Mouse (Mus musculus) lung, postnatal 25 days (tissue): ENCODE data around the gene Iqsec2.
"Not testable (repeated sequence)": the region's sequence is repeated elsewhere in the genome, so short reads cannot be mapped to it uniquely, and the experiment has no call there.

Experiments used
- DNase-seq: peaks from one replicate; pipeline ENCODE4 v3.0.0; 2022; ENCODE audit warnings: low spot score

Iqsec2 gene

DNA sequence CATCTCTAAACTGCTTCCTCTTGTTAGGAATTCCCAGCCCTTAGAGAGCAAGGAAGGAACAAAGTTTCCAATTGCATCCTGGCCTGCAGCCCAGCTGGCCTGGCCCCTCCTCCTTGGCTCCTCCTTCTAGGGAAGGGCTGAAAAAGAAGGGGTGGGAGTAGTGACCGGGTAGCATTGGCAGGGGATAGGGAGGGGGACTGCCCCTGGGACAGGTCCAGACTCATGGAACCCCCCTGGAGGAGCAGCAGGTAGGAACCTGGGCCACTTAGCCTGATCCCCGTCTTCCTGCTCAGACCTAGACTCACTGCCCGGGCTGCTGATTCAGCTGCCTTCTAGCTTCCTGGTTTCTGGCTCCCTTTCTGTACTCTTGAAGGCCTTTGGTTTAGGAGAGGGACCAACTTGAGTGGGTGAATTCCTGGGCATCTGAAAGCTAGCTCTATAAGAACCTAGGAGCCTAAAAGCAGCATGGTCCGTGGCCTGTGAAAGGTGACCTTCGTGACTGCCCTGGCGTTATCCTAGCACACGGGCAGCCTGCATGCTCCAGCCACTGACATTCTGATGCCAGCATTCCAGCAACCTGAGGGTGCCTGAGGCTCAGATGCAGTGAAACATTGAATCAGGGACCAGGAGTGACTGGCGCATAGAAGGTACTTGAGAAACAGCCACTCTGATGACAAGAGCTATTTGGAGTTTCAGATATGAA is 34.9 kb downstream of the Iqsec2 start:
- peak; percentile 72 for DNase-seq

DNA sequence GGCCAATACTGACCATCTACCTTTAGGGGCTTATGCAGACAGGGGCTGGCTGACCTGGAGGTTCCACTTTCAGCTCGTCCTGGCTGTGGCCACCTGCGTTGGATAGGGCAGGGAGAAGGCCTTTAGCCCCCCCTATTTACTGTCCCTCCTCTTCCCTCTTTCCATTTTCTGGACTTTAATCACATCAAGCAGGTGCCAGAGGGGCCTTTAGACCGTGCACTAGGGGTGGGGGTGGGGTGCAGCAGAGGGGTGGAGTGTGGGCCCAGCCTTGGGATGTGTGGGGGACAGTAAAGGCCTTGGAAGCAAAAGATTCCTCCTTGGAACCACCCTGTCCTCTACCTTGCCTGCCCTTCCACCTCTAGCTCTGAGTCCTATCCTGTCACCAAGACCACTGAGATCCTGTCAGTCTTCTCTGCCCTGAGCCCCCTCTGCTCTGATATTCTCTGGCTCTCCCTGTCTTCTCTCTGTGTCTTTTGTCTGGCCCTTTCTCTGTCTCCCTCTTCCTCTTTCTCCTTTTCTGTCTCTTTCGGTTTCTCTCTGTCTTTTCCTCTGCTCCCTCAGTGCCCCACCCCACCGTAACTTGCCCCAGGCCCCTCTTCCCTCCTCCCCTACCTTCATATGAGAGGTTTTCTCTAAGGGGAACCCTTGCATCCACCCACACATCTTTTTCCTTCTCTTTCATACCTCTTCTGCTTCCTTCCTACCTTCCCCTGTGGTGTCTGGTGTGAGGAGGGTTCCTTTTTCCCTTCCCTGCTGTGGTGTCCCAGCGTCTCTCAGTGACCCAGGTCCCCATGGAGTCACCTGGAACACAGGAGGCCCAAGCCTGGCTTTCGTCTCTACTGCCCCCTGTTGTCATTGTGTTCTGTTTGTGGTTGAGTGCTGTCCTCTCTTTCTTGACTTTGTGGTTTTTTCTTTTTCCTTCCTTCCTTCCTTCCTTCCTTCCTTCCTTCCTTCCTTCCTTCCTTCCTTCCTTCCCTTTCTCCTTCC is 35.9 kb downstream of the Iqsec2 start:
- DNase-seq = no peak

DNA sequence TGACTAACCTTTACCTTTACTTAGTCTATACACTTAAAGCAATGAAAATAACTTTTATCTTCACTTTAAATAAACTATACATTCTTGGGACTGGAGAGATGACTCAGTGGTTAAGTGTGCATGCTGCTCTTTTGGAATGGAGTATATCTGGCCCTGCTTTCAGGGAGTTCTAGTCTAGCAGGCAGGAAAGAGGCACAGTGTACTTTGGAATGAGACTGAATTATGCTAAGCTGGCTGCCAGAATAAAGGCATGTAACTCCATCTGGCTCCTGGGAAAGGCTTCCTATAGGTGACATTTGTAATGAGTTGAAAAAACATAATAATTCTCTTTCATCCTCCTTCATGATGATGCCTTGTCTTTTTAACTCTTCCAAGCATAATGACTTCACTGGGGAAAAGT is 43.1 kb downstream of the Iqsec2 start:
- DNase-seq = no peak

DNA sequence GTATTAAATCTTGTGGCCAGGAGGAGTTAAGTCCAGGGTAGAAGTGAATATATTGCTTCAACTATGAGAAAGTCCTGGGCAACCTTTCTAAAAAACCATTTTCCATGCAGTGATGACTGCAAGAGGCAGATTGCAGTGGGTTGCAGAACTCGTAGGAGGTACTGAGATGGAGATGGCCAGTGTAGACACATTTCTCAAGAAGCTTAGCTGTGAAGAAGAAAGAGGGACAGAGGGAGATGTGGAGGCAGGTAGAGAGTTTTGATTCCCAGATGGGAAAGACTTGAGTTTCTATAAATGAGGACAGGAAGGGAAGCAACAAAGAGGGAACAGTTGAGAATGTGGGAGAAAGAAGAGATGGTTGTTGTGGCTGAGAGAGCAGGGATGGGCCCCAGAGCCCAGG is 47.2 kb downstream of the Iqsec2 start:
- DNase-seq = no peak

GRCm38 (mm10) chrX:152197814-152198648 is 54.0 kb downstream of the Iqsec2 start:
- no peak for DNase-seq

- no peak for DNase-seq
These were observed 57.8 kb downstream of the Iqsec2 start for GRCm38 (mm10) chrX:152201737-152202421.

DNA sequence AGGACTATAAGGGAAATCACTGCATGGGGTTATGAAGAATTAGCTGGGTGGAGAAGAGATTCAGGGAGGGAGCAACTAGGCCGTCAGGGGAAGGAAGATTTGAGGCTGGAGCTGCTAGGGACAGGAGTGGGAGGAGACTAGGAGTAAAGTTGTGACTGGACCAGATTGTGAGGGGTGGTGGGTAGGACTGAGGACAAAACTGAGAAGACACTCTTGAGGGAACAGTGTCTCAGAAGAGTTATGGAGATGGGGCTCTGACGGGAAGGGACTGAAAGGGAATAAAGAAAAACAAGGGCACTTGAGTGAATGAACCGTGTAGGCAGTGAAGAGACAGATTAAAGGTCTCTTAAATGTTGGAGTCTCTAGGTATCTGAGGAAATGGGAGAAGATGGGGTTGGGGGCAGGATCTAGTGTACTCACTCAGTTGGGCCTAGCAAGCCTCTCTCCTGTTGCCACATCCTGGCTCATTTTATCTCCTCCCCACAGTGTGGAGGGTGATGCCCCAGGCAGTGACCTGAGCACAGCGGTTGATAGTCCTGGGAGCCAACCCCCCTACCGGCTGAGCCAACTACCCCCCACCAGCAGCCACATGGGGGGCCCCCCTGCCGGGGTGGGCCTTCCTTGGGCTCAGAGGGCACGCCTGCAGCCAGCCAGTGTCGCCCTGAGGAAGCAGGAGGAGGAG is 58.5 kb downstream of the Iqsec2 start:
- DNase-seq = no peak

DNA sequence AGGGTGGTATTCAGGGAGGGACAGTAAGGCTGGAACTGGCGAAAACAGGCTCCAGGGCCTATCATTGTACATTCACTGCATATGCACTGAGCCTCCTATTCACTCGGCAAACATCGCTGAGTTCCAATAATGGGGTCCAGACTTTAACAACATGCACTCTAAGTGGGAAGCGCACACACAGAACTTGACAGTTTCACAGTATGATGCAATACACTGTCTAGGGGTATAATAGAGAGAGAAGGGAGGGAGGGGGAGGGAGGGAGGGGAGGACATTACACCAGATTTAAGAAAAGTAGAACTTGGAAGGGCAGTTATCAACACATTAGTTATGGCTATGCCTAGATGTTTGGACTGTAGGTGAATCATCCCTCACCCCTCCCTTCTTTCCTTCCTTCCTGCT is 59.2 kb downstream of the Iqsec2 start:
- no peak for DNase-seq

- no peak for DNase-seq
These were observed 61.4 kb downstream of the Iqsec2 start for GRCm38 (mm10) chrX:152205486-152205885.

DNA sequence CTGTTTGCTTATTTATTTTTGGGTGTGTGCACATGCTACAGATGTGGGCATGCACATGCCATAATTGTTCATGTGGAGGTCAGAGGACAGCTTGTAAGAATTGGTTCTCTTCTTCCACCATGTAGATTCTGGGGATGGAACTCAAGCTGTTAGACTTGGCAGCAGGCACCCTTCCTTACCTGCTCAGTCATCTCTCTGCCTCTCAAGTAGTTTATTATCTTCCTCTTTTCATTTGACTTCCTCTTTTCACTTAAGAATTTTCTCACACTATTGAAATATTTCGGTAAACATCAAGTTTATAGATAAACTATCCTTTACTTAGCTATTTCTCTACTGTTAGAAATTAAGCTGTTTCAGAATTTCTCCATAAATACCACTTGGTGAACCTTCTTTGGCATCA is 70.6 kb downstream of the Iqsec2 start:
- no peak for DNase-seq

- no peak for DNase-seq
These were observed 74.5 kb downstream of the Iqsec2 start for GRCm38 (mm10) chrX:152218529-152218928.

DNA sequence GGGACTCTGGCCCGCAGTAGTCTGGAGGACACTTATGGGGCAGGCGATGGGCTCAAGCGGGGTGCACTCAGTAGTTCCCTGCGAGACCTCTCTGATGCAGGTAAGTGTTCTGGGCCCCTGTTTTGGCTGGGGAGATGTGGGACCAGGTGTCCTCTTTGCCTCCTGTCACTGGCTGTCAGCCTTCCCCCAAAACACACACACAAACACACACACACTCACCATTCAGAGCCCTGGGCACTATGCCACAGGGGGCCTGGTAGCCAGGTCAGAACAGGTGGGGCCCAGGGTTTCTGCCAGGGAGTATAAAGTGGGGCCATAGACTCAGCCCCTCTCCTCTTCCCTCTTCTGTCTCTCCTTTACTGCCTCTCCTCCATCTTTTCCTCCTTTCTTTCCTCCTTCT is 77.7 kb downstream of the Iqsec2 start:
- DNase-seq = no peak

DNA sequence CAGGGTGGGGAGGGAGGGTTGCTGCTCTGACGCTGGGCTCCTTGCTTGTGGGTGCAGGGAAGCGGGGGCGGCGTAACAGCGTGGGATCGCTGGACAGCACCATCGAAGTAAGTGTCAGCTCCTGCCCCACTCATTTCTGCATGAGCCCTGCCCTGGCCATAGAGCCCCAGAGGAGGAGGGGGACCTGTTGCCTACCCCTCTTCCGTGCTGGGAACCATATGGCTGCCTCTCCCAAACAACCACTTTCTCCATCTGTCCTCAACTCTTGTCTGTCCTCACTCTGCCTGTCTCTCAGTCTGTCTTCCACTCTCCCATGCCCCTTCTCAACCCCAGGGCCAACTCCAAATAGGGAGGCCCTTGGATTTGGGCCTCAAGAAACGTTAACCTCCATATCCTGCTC is 78.2 kb downstream of the Iqsec2 start:
- no peak for DNase-seq

GRCm38 (mm10) chrX:152223313-152223712 is 79.2 kb downstream of the Iqsec2 start:
- DNase-seq = no peak

DNA sequence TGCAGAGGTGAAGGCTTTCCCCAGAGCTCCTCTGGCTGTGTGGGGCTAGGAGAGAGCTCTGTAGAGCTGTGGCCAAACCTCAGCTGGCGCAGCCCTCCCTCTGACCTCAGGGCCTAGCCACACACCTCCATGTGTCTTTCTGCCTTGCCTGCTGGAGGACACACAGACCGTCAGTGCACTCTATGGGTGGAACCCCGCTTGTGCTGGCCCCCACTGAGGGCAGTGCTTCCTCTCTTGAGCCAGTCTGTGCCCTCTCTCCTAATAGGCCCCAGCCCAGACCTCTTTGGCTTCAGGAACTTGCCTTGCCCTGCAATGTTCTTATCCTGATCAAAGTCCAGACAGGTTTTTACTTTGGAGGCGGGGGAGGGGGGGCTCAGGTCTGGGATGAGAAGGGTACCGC is 80.2 kb downstream of the Iqsec2 start:
- DNase-seq = no peak

DNA sequence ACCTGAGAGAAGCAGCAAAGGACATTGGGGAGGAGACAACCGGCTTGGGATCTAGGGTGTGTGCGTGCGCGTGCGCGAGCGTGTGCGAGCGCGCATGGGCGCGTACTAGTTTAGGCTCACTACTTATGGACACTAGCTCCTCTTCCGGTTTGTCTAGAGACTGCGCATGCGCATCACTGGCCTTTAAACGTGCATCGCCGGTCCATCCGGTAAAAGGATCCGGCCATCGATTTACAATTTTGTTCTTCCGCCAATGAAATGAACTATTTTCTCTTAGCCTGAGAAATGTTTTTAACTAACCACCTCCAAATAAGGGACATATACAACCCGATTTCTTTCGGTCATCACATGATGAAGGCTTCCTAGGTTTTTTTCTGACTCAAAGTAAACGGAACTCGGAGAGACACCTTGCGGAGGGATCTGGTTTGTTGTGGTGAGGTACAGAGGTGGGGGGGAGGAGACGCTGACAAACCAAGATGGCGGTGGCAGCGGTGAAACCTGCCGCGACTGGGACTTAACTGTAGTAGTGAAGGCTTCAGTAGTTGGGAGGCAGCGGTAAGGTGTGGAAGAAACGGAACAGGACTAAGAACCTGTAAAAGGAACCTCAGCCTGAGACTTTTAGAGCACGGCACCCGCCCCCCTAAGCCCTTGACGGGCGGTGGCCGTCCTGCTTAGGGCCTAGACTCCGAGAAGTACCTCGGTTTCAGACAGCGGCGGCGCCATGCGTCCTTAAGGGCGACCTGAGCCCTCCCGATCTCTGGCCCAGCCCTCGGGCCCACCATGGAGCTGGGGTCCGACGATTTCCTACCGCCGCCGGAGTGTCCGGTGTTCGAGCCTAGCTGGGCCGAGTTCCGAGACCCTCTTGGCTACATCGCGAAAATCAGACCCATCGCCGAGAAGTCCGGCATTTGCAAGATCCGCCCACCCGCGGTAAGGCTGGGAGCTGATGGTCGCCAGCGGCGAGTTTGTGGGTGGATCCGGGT is 89.0 kb downstream of the Iqsec2 start, which contains the start of gene Kdm5c:
TSS of gene Kdm5c (plus strand) at position 240 of the 983 bp plus-strand sequence.
- DNase-seq = peak; percentile 99

DNA sequence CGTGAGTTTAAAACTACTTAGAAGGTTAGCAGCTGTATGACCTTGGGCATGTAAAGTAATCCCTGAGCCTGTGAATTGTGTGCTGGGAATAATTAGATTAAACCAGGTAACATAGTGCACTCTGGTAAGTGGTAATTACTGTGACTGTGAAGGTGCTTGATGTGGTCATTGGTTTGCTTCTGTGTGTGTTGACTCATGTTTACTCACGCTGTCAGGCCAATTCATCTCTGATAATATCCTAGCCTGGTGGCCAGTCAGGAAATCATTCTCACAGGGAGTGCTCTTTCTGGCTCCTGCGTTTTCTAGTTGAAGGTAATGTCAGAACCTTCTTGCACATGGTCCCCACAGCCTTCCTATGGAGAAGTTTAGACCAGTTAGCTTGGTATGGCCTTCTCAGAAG is 90.1 kb downstream of the Iqsec2 start:
- no peak for DNase-seq

- DNase-seq = no peak
These were observed 91.7 kb downstream of the Iqsec2 start for GRCm38 (mm10) chrX:152235758-152236157.

- DNase-seq = not testable (repeated sequence)
These were observed 99.1 kb downstream of the Iqsec2 start for GRCm38 (mm10) chrX:152243140-152243539.
